Mouse (Mus musculus) liver, adult 2 months (tissue): ENCODE results near the gene Padi2. TPM values are rescaled to one million over a fixed set of nuclear protein-coding genes. Genes with fewer than 3 reads are reported as not detected.

Experiments
- DNase-seq: peaks from one replicate; pipeline ENCODE4 v3.0.0-alpha.2; 2011; ENCODE audit warnings: low read depth, low spot score; ENCODE audit errors: extremely low read depth
- H3K27ac ChIP-seq: fragments of 200-500 bp; replicated peaks from 2 replicates; pipeline ENCODE4 v1.5.1; 2012; ENCODE audit warnings: low read depth, mild to moderate bottlenecking, control low read depth, inconsistent platforms, low read length; ENCODE audit not compliant: insufficient read depth
- H3K27me3 ChIP-seq: fragments of 200-500 bp; 2 replicates; pipeline ENCODE4 v1.6.1; 2012; ENCODE audit warnings: mild to moderate bottlenecking, moderate library complexity, low read length, inconsistent platforms; ENCODE audit not compliant: control insufficient read depth, insufficient read depth
- H3K36me3 ChIP-seq: fragments of 200-500 bp; 2 replicates; pipeline ENCODE4 v1.6.1; 2012; ENCODE audit warnings: low read length, inconsistent platforms; ENCODE audit not compliant: control insufficient read depth, insufficient read depth
- H3K4me1 ChIP-seq: fragments of 200-500 bp; 2 replicates; pipeline ENCODE4 v1.6.1; 2011; ENCODE audit warnings: low read length; ENCODE audit not compliant: control insufficient read depth, insufficient read depth
- H3K4me3 ChIP-seq: fragments of 200-500 bp; 2 replicates; pipeline ENCODE4 v1.5.1; 2011; ENCODE audit warnings: low read depth, mild to moderate bottlenecking, control low read depth, low read length, moderate library complexity; ENCODE audit not compliant: insufficient read depth
- H3K79me2 ChIP-seq: fragments of 200-500 bp; 2 replicates; pipeline ENCODE4 v1.6.1; 2012; ENCODE audit warnings: inconsistent platforms, mild to moderate bottlenecking, low read length, moderate library complexity; ENCODE audit not compliant: control insufficient read depth, insufficient read depth
- H3K9ac ChIP-seq: fragments of 200-500 bp; 2 replicates; pipeline ENCODE4 v1.6.1; 2012; ENCODE audit warnings: low read depth, mild to moderate bottlenecking, control low read depth, inconsistent platforms, low read length
- CTCF ChIP-seq: fragments of 200-500 bp; IDR thresholded peaks from 2 replicates; pipeline ENCODE4 v1.5.1; 2011; ENCODE audit warnings: low read depth, low read length, control low read depth
- POLR2A ChIP-seq: fragments of 200-500 bp; IDR thresholded peaks from 2 replicates; pipeline ENCODE4 v1.6.1; 2011; ENCODE audit warnings: low read length, control low read depth; ENCODE audit not compliant: insufficient read depth; ENCODE audit errors: extremely low read depth
- WGBS: fragments of 180-500 bp; shearing (Covaris S2); methylation state at CpG from one replicate; pipeline ENCODE4 v1.1.7; 2018; 5-methylcytosine and 5-hydroxymethylcytosine counted together
- polyA plus RNA-seq: library from polyadenylated mRNA; depleted of rRNA; stranded (reverse); fragments of >200 nt; gene quantifications from 2 replicates; pipeline ENCODE4 v1.2.3, GENCODE M21; 2012
- total RNA-seq: library from RNA; depleted of rRNA; stranded (reverse); fragments of >200 nt; gene quantifications from 2 replicates; pipeline ENCODE4 v1.2.3, GENCODE M21; 2014

The Padi2 gene
- total and polyA plus RNA-seq, 2 experiments, result 0.09 to 0.21 TPM

DNA sequence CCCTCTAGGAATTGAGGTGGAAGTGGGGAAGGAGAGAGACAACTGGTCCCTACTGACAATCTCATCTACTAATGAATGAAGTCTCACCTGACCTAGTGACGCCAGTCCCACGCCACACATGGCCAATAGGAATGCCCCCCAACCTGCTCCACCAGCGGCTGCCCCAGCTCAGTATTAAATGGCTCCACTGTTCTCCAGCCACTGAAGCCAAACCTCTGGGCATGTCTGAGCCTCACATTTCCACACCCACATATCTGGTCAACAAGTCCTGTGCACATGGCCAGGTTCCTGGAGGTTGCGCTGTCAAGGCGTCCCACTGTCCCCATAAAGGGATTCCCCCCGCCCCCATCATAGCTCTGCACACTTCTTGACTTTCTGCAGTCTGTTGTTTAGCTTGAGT lies 78.4 kb downstream of the Padi2 start:
- no peak for TF ChIP-seq CTCF
- no peak for TF ChIP-seq POLR2A
- Histone ChIP-seq H3K4me3 (no peak overlapping the region), H3K36me3 (peaks cover 2% of the 10 kb centered on the region; the same call in 1 of the 2 replicates), H3K79me2 (peaks cover 3% of the 10 kb centered on the region; the same call in 1 of the 2 replicates), H3K27ac (no peak overlapping the region), H3K27me3 (no peaks in the 10 kb centered on the region), H3K9ac (no peak overlapping the region), H3K4me1 (no peaks in the 10 kb centered on the region)
- WGBS, result 82% methylated on average over 6 of the region's 6 CpGs
- DNase-seq, result no peak

- Histone ChIP-seq H3K79me2 (peaks cover 3% of the 10 kb centered on the region; the same call in 1 of the 2 replicates), H3K4me3 (peak overlapping the region; percentile 41; the same call in 1 of the 2 replicates), H3K4me1 (no peaks in the 10 kb centered on the region), H3K27me3 (no peaks in the 10 kb centered on the region), H3K27ac (no peak overlapping the region), H3K9ac (no peak overlapping the region), H3K36me3 (no peaks in the 10 kb centered on the region)
- WGBS, result 33% methylated on average over 15 of the region's 15 CpGs
- TF ChIP-seq CTCF (0 out of 2 replicates have a peak, but pooled peaks have one; percentile 0), POLR2A (no peak)
- DNase-seq, result no peak
Observed at GRCm38 (mm10) chr4:140986024-140986710, 80.0 kb downstream of the Padi2 start.

GRCm38 (mm10) chr4:140986711-140987395 lies 80.7 kb downstream of the Padi2 start, which contains the start of gene Atp13a2:
TSS of gene Atp13a2 (plus strand) at chr4:140986873.
- DNase-seq, result peak; percentile 58
- Histone ChIP-seq H3K27me3 (no peaks in the 10 kb centered on the region), H3K4me1 (no peaks in the 10 kb centered on the region), H3K4me3 (peak within 1 kb of the TSS; percentile 82), H3K79me2 (peaks cover 3% of the 10 kb centered on the region; the same call in 1 of the 2 replicates), H3K27ac (no peak within 1 kb of the TSS), H3K9ac (peak within 1 kb of the TSS; percentile 86), H3K36me3 (no peaks in the 10 kb centered on the region)
- under 1% methylated on average over 58 of the region's 58 CpGs for WGBS
- no peak for TF ChIP-seq CTCF
- TF ChIP-seq POLR2A, result peak; percentile 38; the same call in 1 of the 2 replicates

- H3K4me3 ChIP-seq, result peak overlapping the region; percentile 82
- TF ChIP-seq POLR2A, result no peak
- TF ChIP-seq CTCF, result no peak
- WGBS, result 35% methylated on average over 7 of the region's 7 CpGs
- no peak overlapping the region for H3K27ac ChIP-seq
- H3K36me3 ChIP-seq, result no peaks in the 10 kb centered on the region
- peaks cover 3% of the 10 kb centered on the region; the same call in 1 of the 2 replicates for H3K79me2 ChIP-seq
- peak overlapping the region; percentile 10 for H3K9ac ChIP-seq
- H3K27me3 ChIP-seq, result no peaks in the 10 kb centered on the region
- H3K4me1 ChIP-seq, result no peaks in the 10 kb centered on the region
- no peak for DNase-seq
Observed at GRCm38 (mm10) chr4:140987476-140987875, 81.3 kb downstream of the Padi2 start.

- no peaks in the 10 kb centered on the region for H3K4me1 ChIP-seq
- DNase-seq, result peak; percentile 39
- no peaks in the 10 kb centered on the region for H3K27me3 ChIP-seq
- WGBS, result 75% methylated on average over 7 of the region's 7 CpGs
- H3K4me3 ChIP-seq, result no peak overlapping the region
- no peak overlapping the region for H3K9ac ChIP-seq
- no peak for TF ChIP-seq CTCF
- TF ChIP-seq POLR2A, result no peak
- H3K36me3 ChIP-seq, result no peaks in the 10 kb centered on the region
- peaks cover 3% of the 10 kb centered on the region; the same call in 1 of the 2 replicates for H3K79me2 ChIP-seq
- H3K27ac ChIP-seq, result no peak overlapping the region
Observed at GRCm38 (mm10) chr4:140988706-140989290, 82.7 kb downstream of the Padi2 start.
